Mouse (Mus musculus) MN1 (cell line): ENCODE measurements around the gene Sash3.
A peak's percentile ranks its signal among the peaks of the same experiment; 100 is the strongest.
"Not testable (repeated sequence)": the region's sequence is repeated elsewhere in the genome, so short reads cannot be mapped to it uniquely, and the experiment has no call there.

Source experiments
- DNase-seq: peaks from one replicate; pipeline ENCODE4 v3.0.0-alpha.2; 2016; ENCODE audit warnings: low spot score

The Sash3 gene

GRCm38 (mm10) chrX:48202995-48203394 lies 56.8 kb downstream of the Sash3 start:
- no peak for DNase-seq

DNA sequence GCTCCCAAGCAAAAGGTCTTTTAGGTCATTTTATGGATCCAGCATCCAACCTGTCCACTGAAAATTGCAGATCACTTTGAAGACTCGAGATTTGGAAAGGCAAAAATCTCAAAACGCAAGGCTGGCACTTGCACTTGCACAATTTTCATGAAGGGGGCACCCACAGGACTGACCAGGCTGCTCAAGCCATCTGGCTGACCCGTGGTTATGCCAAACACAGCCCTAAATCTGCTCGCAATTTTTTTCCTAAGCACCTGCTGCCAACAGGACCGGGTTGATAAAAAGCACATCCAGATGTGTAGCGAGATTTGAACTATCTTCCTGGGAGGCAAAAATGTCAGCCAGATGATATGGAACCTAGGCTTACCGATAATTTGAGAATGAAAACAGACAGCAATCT lies 57.5 kb downstream of the Sash3 start:
- DNase-seq: no peak

GRCm38 (mm10) chrX:48204469-48204868 lies 58.2 kb downstream of the Sash3 start:
- no peak for DNase-seq

DNA sequence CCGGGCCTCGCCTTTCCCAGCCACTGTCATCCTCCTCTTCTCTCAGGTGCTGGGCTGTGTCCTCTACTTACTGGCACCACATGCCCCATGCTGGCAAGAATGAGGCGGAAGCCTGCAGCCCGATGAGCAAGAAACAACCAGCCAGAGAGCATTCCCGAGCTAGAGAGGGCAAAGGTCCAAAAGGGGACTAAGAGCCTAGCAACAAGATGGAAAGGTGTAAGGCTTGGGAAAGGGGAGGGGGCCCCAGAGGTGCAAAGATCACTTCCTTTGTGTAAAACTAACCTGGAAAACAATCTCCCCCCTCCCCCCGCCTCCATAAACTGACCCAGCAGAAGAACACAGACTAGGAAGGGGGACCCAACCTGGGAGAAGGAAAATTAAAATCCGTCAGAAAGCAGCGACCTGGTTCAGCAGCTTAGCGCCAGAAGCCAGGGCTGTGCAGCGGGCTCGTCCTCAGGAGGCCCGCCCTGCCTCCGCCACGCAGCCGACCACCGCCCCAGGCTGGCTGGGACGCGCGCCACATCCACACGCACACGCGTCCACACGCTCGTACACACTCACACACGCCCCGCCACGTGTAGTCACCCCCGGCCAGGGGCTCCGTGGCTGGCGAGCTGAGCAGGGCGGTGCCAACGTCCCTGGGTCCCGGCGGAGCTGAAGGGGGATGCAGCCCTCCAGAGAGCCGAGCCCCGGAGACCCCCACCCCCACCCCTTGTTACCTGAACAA lies 61.7 kb downstream of the Sash3 start:
- DNase-seq: peak; percentile 30

GRCm38 (mm10) chrX:48208519-48209185 lies 62.4 kb downstream of the Sash3 start, which contains the start of gene Zdhhc9:
Gene Zdhhc9 (minus strand): TSS chrX:48208878.
- DNase-seq: peak; percentile 81

DNA sequence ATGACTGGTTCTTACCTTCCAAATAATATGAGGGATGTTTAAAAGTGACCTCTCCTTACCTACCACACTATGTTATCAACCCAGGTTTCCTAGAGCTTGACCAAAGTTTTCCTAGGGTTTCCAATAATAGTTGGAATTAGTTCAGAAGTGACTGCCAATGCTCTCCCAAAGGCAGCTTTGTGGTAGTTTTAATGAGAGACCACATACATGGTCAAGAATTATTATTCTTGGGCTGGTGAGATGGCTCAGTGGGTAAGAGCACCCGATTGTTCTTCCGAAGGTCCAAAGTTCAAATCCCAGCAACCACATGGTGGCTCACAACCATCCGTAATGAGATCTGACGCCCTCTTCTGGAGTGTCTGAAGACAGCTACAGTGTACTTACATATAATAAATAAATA lies 63.5 kb downstream of the Sash3 start:
- DNase-seq: not testable (repeated sequence)
